Mouse (Mus musculus) liver, embryonic 16.5 days (tissue): ENCODE measurements around the gene Zbtb20. TPM values are rescaled to one million over a fixed set of nuclear protein-coding genes. Genes with fewer than 3 reads are reported as not detected.

Experiments
- ATAC-seq: fragments of 200-750 bp; cut with Nextera tagmentation; 2 replicates; pipeline ENCODE4 v1.8.0; 2017; ENCODE audit warnings: low read depth, mild to moderate bottlenecking, moderate number of reproducible peaks, moderate library complexity
- H3K27ac ChIP-seq: fragments of 300-500 bp; sonication (generic); 2 replicates; pipeline ENCODE4 v1.5.1; 2014; ENCODE audit warnings: mild to moderate bottlenecking, low read length
- H3K27me3 ChIP-seq: fragments of 300-500 bp; sonication (generic); 2 replicates; pipeline ENCODE4 v1.6.1; 2014; ENCODE audit warnings: low read depth, low read length, mixed read lengths; ENCODE audit not compliant: control insufficient read depth, insufficient read depth
- H3K36me3 ChIP-seq: fragments of 300-500 bp; sonication (generic); 2 replicates; pipeline ENCODE4 v1.6.1; 2014; ENCODE audit warnings: mild to moderate bottlenecking; ENCODE audit not compliant: control insufficient read depth, insufficient read depth
- H3K4me1 ChIP-seq: fragments of 300-500 bp; sonication (generic); 2 replicates; pipeline ENCODE4 v1.6.1; 2014; ENCODE audit warnings: low read depth, low read length, mixed read lengths; ENCODE audit not compliant: control insufficient read depth
- H3K4me2 ChIP-seq: fragments of 300-500 bp; sonication (generic); 2 replicates; pipeline ENCODE4 v1.6.1; 2014; ENCODE audit warnings: low read depth, low read length, mixed read lengths
- H3K4me3 ChIP-seq: fragments of 300-500 bp; sonication (generic); 2 replicates; pipeline ENCODE4 v1.5.1; 2014; ENCODE audit warnings: low read depth, mild to moderate bottlenecking, low read length
- H3K9ac ChIP-seq: fragments of 300-500 bp; sonication (generic); 2 replicates; pipeline ENCODE4 v1.6.1; 2014; ENCODE audit warnings: low read depth, low read length
- H3K9me3 ChIP-seq: fragments of 300-500 bp; sonication (generic); replicated peaks from 2 replicates; pipeline ENCODE4 v1.6.1; 2016; ENCODE audit warnings: low read length; ENCODE audit not compliant: control insufficient read depth
- WGBS: fragments of 180-500 bp; shearing (Covaris S2); extraction: QIAGEN DNeasy Blood & Tissue Kit; methylation state at CpG from one replicate; pipeline ENCODE4 v1.1.7; 2014; ENCODE audit not compliant: insufficient replicate concordance; 5-methylcytosine and 5-hydroxymethylcytosine counted together
- polyA plus RNA-seq: library from polyadenylated mRNA; unstranded; fragments of >200 nt; fragmentation: Nextera tagmentation; extraction: Ambion mirVana; gene quantifications from 2 replicates; pipeline ENCODE4 v1.2.1, GENCODE M21; 2015

Zbtb20 gene
- polyA plus RNA-seq, 1 experiment from 2014 or later = 5.7 TPM

- H3K36me3 ChIP-seq = no peaks in the 10 kb centered on the region
- no peaks in the 10 kb centered on the region for H3K4me1 ChIP-seq
- no peaks in the 10 kb centered on the region for H3K9me3 ChIP-seq
- H3K9ac ChIP-seq = no peak overlapping the region
- 48% methylated on average over 4 of the region's 4 CpGs for WGBS
- H3K27ac ChIP-seq = no peak overlapping the region
- H3K27me3 ChIP-seq = no peaks in the 10 kb centered on the region
- H3K4me2 ChIP-seq = no peak overlapping the region
- H3K4me3 ChIP-seq = no peak overlapping the region
- no peak for ATAC-seq
Observed at GRCm38 (mm10) chr16:43230253-43230652, 354.6 kb downstream of the Zbtb20 start.

GRCm38 (mm10) chr16:43234249-43234648 lies 358.6 kb downstream of the Zbtb20 start:
- no peak for ATAC-seq
- H3K9me3 ChIP-seq = no peaks in the 10 kb centered on the region

GRCm38 (mm10) chr16:43235317-43235716 lies 359.6 kb downstream of the Zbtb20 start:
- Histone ChIP-seq H3K4me3 (no peak overlapping the region), H3K36me3 (no peaks in the 10 kb centered on the region), H3K9me3 (no peaks in the 10 kb centered on the region), H3K9ac (no peak overlapping the region), H3K27me3 (no peaks in the 10 kb centered on the region), H3K27ac (peak overlapping the region; percentile 25), H3K4me2 (no peak overlapping the region), H3K4me1 (no peaks in the 10 kb centered on the region)
- 63% methylated on average over 7 of the region's 7 CpGs for WGBS
- ATAC-seq = peak; percentile 87

More at GRCm38 (mm10) chr16:43234249-43234648, 358.6 kb downstream of the Zbtb20 start:
- Histone ChIP-seq H3K27ac (no peak overlapping the region), H3K36me3 (no peaks in the 10 kb centered on the region), H3K9ac (no peak overlapping the region), H3K4me1 (no peaks in the 10 kb centered on the region), H3K27me3 (no peaks in the 10 kb centered on the region), H3K4me3 (no peak overlapping the region), H3K4me2 (no peak overlapping the region)

- Histone ChIP-seq H3K9me3 (no peaks in the 10 kb centered on the region), H3K27ac (peak overlapping the region; percentile 25), H3K4me2 (no peak overlapping the region), H3K4me1 (no peaks in the 10 kb centered on the region), H3K36me3 (no peaks in the 10 kb centered on the region), H3K27me3 (no peaks in the 10 kb centered on the region), H3K9ac (no peak overlapping the region), H3K4me3 (no peak overlapping the region)
- no peak for ATAC-seq
- 67% methylated on average over 8 of the region's 8 CpGs for WGBS
Observed at GRCm38 (mm10) chr16:43235721-43236159, 360.1 kb downstream of the Zbtb20 start.

GRCm38 (mm10) chr16:43237551-43237950 lies 361.9 kb downstream of the Zbtb20 start:
- no peak for ATAC-seq
- H3K4me3 ChIP-seq = no peak overlapping the region
- no peaks in the 10 kb centered on the region for H3K27me3 ChIP-seq
- H3K4me1 ChIP-seq = no peaks in the 10 kb centered on the region
- 71% methylated on average over 2 of the region's 2 CpGs for WGBS
- H3K9ac ChIP-seq = no peak overlapping the region
- no peaks in the 10 kb centered on the region for H3K36me3 ChIP-seq
- H3K27ac ChIP-seq = no peak overlapping the region
- H3K9me3 ChIP-seq = no peaks in the 10 kb centered on the region
- no peak overlapping the region for H3K4me2 ChIP-seq

- peak; percentile 43; the same call in 1 of the 2 replicates for ATAC-seq
- WGBS = 59% methylated on average over 5 of the region's 5 CpGs
- Histone ChIP-seq H3K9me3 (no peaks in the 10 kb centered on the region), H3K4me1 (no peaks in the 10 kb centered on the region), H3K9ac (no peak overlapping the region), H3K27me3 (no peaks in the 10 kb centered on the region), H3K27ac (no peak overlapping the region), H3K36me3 (no peaks in the 10 kb centered on the region), H3K4me3 (no peak overlapping the region), H3K4me2 (no peak overlapping the region)
Observed at GRCm38 (mm10) chr16:43247026-43247425, 371.3 kb downstream of the Zbtb20 start.

GRCm38 (mm10) chr16:43253077-43253476 lies 377.4 kb downstream of the Zbtb20 start:
- Histone ChIP-seq H3K4me1 (no peaks in the 10 kb centered on the region), H3K4me2 (no peak overlapping the region), H3K9ac (no peak overlapping the region), H3K9me3 (no peaks in the 10 kb centered on the region), H3K4me3 (no peak overlapping the region), H3K27ac (no peak overlapping the region), H3K36me3 (no peaks in the 10 kb centered on the region), H3K27me3 (no peaks in the 10 kb centered on the region)
- no peak for ATAC-seq
- WGBS = 31% methylated on average over 2 of the region's 2 CpGs

- Histone ChIP-seq H3K4me2 (no peak overlapping the region), H3K27ac (no peak overlapping the region), H3K4me3 (no peak overlapping the region), H3K9me3 (no peaks in the 10 kb centered on the region), H3K9ac (no peak overlapping the region), H3K4me1 (no peaks in the 10 kb centered on the region), H3K27me3 (no peaks in the 10 kb centered on the region), H3K36me3 (no peaks in the 10 kb centered on the region)
- WGBS = 75% methylated on average over 4 of the region's 4 CpGs
- no peak for ATAC-seq
Observed at GRCm38 (mm10) chr16:43253746-43254145, 378.1 kb downstream of the Zbtb20 start.

- no peaks in the 10 kb centered on the region for H3K4me1 ChIP-seq
- no peak overlapping the region for H3K27ac ChIP-seq
- H3K36me3 ChIP-seq = no peaks in the 10 kb centered on the region
- no peak overlapping the region for H3K4me2 ChIP-seq
- no peak overlapping the region for H3K4me3 ChIP-seq
- no peak overlapping the region for H3K9ac ChIP-seq
- no peak for ATAC-seq
- H3K27me3 ChIP-seq = no peaks in the 10 kb centered on the region
- H3K9me3 ChIP-seq = no peaks in the 10 kb centered on the region
- WGBS = 65% methylated on average over 3 of the region's 3 CpGs
Observed at GRCm38 (mm10) chr16:43256191-43256899, 380.7 kb downstream of the Zbtb20 start.
